Mouse (Mus musculus) left cerebral cortex, postnatal 14 days (tissue): Measurements from ENCODE around the gene Retreg3. TPM values are rescaled to one million over a fixed set of nuclear protein-coding genes. Genes with fewer than 3 reads are reported as not detected.
A peak's percentile ranks its signal among the peaks of the same experiment; 100 is the strongest.
"Not testable (repeated sequence)": the region's sequence is repeated elsewhere in the genome, so short reads cannot be mapped to it uniquely, and the experiment has no call there.

Experiments used
- DNase-seq, 2 experiments: peaks; one replicate each; pipeline ENCODE4 v3.0.0; 2021 to 2022; ENCODE audit warnings: low spot score in 2 of 2, mixed read lengths in 1 of 2
- intact Hi-C: fragments of 180-260 bp; cut with DNase I; formaldehyde crosslinking; loops from one replicate; pipeline ENCODE4 v1.15.1; 2025
- long read RNA-seq, 2 experiments: library from polyadenylated mRNA; stranded (forward); transcript quantifications; one replicate each; pipeline ENCODE4 v2.0.0; 2021
- total RNA-seq, 2 experiments: library from RNA; stranded (reverse); gene quantifications; 2 replicates each; pipeline ENCODE4 v1.2.3; 2021

The Retreg3 gene
- 10 to 100 TPM; 53.9 to 58.8 TPM for total RNA-seq
- long read RNA-seq, experiment 1, transcript Retreg3-201 (9 exons, 3,165 nt) = major isoform, 5 of 12 reads
- long read RNA-seq, experiment 1, partial matches to known transcripts = 2 of 12 reads
- long read RNA-seq, experiment 1, other reads (novel, unspliced or antisense) = 5 of 12 reads
- long read RNA-seq, experiment 2, transcript Retreg3-201 (9 exons, 3,165 nt) = major isoform, 13 of 18 reads
- long read RNA-seq, experiment 2, partial matches to known transcripts = 0 of 18 reads
- long read RNA-seq, experiment 2, other reads (novel, unspliced or antisense) = 3 of 18 reads

DNA sequence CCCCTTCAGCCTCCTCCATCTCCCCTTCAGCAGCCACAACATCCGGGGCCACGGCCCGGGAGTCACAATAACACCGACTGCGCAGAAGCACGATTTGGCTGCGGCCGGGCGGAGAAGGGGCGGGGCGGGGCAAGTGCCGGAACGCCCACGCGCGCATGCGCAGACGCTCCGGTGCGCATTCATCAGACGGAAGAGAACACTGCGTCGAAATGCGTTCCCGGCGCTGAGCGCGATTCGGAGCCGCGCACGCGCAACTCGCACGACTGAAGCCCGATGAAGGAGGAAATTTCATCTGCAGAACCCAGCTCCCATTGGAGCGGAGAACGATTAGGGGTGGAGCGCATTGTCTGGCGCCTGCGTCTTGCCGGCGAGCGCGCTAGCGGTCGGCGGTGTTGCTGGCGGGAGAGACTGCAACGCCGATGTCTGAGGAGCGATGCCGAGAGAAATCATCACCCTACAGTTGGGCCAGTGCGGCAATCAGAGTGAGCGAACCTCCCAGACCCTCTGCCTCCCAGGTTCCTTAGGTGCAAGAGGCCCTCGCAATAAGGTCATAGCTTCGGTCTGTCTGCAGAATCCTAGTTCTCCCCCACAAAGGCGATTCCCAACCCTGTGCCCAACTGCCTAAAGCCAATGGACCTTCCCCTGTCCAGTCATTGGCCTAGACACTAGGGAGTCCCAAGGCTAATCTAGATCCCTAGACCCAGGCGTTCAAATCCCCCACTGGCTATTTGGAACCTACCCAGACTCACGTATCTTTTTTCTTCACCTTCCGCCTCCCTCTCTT, at the start of gene Retreg3, which contains the start of gene Tubg1:
TSS of gene Retreg3 (minus strand) at position 133 of the 784 bp plus-strand sequence.
TSS of gene Tubg1 (plus strand) at position 178 of the 784 bp plus-strand sequence.
- peak; percentile 99 to 100 for DNase-seq
- intact Hi-C loops = loop anchor here (10.0 kb wide), 1 partner anchor 55 kb away; the partner anchor contains the start of genes Ccr10, Cntnap1 and Plekhh3

DNA sequence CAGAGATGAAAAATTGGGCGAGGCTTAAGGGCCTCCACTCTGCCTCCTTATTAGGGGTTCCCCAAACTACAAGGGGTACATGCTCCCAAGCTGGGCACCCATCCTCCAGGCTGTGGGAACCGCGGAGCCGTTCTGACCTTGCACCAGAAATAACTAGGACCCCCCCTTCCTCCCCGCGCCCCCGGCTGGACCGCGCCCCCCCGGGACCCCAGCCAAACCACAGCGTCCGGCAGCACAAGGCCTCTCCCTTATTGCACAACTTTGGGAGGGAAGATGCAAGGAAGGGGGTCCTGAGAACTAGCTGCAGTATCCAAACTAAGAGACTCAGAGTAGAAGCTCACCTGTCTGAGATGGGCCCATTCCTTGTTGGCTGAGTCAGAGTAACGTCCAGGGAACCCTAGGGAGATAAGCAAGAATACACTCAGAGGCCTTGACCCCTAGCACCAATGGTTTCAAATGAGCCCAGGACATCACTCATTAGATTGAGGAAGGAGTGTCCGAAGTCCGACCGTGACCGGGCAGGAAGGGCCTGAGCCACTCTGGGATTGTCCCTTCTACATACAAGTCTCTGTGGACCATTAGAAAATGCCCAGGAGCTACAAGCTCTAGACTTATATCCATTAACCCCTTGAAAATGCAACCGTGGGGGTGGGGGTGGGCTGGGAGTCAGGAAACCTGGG, 48.7 kb upstream of the Retreg3 start:
- intact Hi-C loops = no loop called here
- no peak for DNase-seq

DNA sequence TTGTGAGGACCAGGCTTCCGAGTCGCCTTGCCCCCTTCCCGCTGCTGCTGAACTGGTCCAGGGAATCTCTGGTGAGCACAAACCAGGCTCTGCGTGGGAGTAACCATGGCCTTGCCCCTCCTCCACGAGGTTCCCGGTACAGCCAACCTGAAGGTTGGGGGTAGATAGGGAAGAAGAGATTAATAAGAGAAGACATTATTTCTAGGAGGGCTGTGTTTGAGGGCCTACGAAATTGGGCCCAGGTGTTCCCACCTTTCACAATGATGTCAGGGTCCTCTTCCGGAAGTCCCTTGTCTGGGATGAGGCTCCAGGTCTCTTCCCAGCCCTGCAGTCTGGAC, 48.2 kb upstream of the Retreg3 start:
- DNase-seq = no peak
- intact Hi-C loops = no loop called here

- intact Hi-C loops = no loop called here
- DNase-seq = no peak
These were observed 47.7 kb upstream of the Retreg3 start for GRCm38 (mm10) chr11:101167211-101167962.

GRCm38 (mm10) chr11:101166357-101166756, 46.7 kb upstream of the Retreg3 start:
- intact Hi-C loops = no loop called here
- no peak for DNase-seq

DNA sequence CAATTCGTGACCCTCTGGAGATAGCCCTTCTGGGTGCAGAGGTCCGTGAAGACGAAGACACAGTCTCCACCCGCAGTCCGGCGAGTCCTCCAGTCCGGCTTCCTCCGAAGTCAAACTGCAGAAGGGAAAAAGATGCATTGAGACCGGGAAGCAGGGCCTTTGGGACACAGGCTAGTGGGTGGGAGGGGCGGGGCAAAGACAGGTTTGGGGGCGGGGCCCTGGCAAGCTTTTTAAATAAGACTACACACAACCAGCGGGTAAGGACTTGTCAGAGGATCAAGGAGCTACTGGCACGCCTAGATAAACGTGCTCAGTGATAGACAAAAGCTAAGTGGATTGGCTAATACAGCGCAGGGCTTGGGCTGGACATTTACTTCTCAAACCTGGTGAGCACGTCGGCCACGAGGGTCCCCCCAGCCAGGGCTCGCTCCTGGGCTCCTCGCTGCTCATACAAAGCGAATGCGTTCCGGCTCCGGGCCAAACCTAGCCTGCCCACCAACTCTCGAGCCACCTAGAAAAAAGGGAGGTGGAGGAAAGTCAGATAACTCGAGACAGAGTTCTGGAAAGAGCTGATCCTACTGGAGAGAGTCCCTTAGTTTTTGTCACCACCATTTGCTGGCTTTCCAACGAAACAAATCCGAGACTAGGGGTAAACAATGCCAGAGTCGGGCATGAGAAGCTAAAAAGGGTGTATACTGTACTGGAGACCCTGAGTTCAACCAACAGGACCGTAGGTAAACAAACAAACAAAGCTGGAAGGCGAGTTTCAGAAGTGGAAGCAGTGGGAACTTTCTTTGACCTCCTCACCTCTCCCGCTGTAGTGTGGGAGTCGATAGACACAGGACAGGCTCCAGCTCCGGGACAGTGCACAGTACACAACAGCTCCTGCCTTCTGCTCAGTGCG, 45.2 kb upstream of the Retreg3 start:
- DNase-seq = no peak
- intact Hi-C loops = no loop called here

GRCm38 (mm10) chr11:101164351-101164665, 44.6 kb upstream of the Retreg3 start:
- DNase-seq = no peak
- intact Hi-C loops = no loop called here

DNA sequence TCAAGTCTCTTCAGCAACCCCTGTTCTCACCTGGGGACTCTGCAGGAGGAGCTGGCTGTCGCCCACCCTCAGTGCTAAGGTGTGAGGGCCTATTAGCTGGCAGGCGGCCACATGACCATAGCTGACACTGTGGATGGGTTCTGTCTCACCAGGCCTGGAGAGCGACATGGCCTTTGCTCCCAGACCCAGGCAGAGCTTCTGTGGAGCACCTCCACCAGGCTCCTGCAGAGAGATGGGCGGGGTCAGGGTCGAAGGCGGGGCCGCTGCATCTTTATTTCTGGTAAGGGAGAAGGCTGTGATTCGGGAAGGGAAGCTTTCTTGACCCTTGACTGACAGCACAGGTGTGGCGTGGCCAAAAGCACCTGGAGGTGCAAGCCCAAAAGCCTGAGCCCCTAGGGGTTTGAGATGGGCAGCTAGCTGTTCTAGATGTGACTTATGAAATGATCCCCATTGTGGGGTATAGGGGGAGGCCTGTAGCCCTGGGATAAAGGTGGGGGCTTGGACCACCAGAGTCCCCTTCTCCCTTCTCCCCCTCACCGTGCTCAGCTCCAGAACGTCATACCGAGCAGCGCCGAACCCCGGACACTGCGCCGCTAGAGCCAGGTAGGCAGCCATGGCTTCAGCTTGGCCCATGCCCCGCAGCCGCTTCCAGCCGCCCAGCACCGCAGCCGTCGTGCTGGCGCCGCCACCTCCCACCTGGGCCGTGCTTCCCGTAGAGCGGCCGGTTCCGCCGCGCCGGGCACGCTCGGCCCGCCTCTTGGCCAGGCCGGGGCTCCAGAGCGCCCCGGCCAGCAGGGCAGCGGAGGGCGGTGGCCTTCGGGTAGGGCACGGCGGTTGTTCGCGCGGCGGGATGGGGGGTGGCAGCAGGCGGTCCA, 44.0 kb upstream of the Retreg3 start:
- DNase-seq = no peak
- intact Hi-C loops = no loop called here

DNA sequence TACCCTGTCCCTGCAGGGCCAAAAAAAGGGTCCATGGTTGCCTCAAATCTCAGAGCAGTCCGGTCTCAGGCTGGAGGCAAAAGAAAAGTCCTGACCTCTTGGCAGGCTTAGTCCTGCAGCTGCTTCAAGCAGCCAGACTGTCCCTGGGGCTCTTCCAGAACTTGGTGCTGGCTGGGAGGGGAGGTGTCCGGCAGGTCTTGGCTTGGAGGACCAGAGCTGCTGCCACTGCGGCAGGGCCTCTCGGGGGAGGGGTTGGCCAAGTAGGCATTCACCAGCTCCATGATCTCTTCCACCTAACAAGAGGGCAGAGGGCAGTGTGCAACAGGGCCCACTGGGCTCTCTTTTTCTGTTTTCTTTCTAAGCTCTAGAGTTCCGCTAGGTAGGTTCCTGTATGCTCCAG, 43.1 kb upstream of the Retreg3 start:
- intact Hi-C loops = no loop called here
- DNase-seq = peak in 1 of 2 experiments; percentile 40

GRCm38 (mm10) chr11:101162301-101162700, 42.6 kb upstream of the Retreg3 start:
- intact Hi-C loops = no loop called here
- DNase-seq = no peak

DNA sequence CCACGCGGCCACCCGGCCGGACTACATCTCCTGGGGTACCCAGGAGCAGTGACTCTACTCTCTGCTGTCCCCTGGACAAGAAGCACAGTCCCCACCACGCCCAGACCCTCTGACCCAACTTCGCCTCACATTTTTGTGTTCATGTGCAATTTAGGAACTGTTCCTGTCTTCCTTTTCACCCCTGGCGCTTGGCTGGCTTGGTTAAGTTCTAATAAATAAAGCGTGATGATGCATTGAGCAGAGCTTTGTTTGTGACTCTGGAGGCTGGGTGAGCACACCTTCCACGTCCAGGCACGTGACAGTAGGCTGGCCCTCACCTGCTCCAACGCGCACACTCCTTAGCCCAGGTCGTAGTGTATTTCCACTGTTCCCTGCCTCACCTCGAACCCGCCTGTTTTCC, 41.9 kb upstream of the Retreg3 start:
- intact Hi-C loops = no loop called here
- DNase-seq = no peak

- intact Hi-C loops, DNase-seq: not testable (repeated sequence)
These were observed 41.4 kb upstream of the Retreg3 start for GRCm38 (mm10) chr11:101160981-101161505.

DNA sequence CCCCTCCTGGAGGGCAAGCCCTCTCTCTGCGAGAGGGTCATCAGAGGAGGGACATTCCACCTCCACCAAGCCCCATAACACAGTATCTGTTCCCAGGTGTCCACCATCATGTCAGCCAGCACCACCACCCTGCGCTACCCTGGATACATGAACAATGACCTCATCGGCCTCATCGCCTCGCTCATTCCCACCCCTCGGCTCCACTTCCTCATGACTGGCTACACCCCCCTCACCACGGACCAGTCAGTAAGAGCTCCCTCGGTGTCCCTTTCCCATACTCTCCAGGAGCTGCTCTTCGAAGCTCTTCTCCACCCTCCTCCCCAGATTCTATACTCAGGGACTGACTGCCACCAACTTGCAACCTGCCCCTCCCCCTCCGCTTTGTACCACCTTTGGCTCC, 40.5 kb upstream of the Retreg3 start:
- DNase-seq, intact Hi-C loops: not testable (repeated sequence)

- DNase-seq = peak; percentile 82 to 88
These were observed 36.2 kb upstream of the Retreg3 start, which contains the start of gene Tubg2 for GRCm38 (mm10) chr11:101155728-101156371. TSS of gene Tubg2 (plus strand) at chr11:101155907.

DNA sequence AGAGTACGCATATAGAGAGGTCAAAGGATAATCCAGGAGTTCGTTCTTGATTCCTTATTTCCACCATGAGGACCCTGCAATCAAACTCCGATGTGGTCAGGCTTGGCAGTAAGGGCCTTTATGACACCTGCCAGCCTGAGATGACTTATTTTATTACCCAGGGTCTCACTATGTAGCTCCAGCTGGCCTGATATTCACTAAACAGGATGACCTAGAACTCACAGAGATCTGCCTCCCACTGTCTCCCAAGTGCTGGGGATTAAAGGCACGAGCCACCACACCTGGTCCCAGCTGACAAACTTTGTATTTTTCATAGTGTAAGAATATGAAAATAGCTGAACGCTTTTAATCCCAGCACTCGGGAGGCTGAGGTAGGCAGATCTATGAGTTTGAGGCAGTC, 35.5 kb upstream of the Retreg3 start:
- DNase-seq = no peak
- intact Hi-C loops = no loop called here

More at GRCm38 (mm10) chr11:101155728-101156371, 36.2 kb upstream of the Retreg3 start, which contains the start of gene Tubg2:
- intact Hi-C loops = no loop called here

DNA sequence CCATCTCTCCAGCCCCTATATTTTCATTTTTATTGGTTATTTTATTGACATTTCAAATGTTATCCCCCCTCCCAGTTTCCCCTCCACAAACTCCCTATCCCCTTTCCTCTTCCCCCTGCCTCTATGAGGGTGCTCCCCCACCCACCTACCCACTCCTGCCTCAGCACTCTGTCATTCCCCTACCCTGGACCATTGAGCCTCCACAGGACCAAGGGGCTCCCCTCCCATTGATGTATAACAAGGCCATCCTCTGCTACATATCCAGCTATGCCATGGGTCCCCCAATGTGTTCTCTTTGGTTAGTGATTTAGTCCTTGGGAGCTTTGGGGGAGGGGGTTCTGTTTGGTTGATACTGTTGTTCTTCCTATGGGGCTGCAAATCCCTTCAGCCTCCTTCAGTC, 35.0 kb upstream of the Retreg3 start:
- DNase-seq = no peak
- intact Hi-C loops = no loop called here

GRCm38 (mm10) chr11:101152825-101153224, 33.1 kb upstream of the Retreg3 start:
- DNase-seq = no peak
- intact Hi-C loops = no loop called here
